Mouse (Mus musculus) erythroblast, adult 5-6 weeks (primary cell): Measurements from ENCODE around the gene Apaf1. TPM values are rescaled to one million over a fixed set of nuclear protein-coding genes. Genes with fewer than 3 reads are reported as not detected.

ENCODE experiments used
- ATAC-seq: replicated peaks from 2 replicates; pipeline ENCODE4 v1.8.0; 2016; ENCODE audit warnings: moderate number of reproducible peaks, mild to moderate bottlenecking, moderate TSS enrichment, inconsistent platforms; ENCODE audit not compliant: poor library complexity, low FRiP score, severe bottlenecking
- total RNA-seq, 2 experiments: library from RNA; stranded (forward) in 1 of 2; stranded (reverse) in 1 of 2; fragments of 150-400 nt in 1 of 2; fragments of 200-764, 138-1000 nt in 1 of 2; gene quantifications; 2 replicates each; pipeline versions ENCODE4 v1.2.3 to v1.2.4; 2015 to 2017; ENCODE audit warnings: low replicate concordance in 2 of 2

The Apaf1 gene
- total RNA-seq, 2 experiments from 2014 or later = 17.1 to 22.7 TPM

- no peak for ATAC-seq
These were observed 10.2 kb upstream of the Apaf1 start for GRCm38 (mm10) chr10:91092812-91093211.

- ATAC-seq = 0 out of 2 replicates have a peak, but pooled peaks have one; percentile 28
These were observed 890 bp upstream of the Apaf1 start for GRCm38 (mm10) chr10:91083393-91083927.

- peak; percentile 48 for ATAC-seq
These were observed 537 bp downstream of the Apaf1 start for GRCm38 (mm10) chr10:91081959-91082507.

- no peak for ATAC-seq
These were observed 2.0 kb downstream of the Apaf1 start for GRCm38 (mm10) chr10:91080540-91080939.

GRCm38 (mm10) chr10:91076667-91077066, 5.9 kb downstream of the Apaf1 start:
- no peak for ATAC-seq

GRCm38 (mm10) chr10:91073345-91073744, 9.2 kb downstream of the Apaf1 start:
- no peak for ATAC-seq

- ATAC-seq = no peak
These were observed 10.8 kb downstream of the Apaf1 start for GRCm38 (mm10) chr10:91071768-91072167.

GRCm38 (mm10) chr10:91062355-91062754, 20.2 kb downstream of the Apaf1 start:
- ATAC-seq = no peak

- ATAC-seq = peak; percentile 91
These were observed 21.8 kb downstream of the Apaf1 start for GRCm38 (mm10) chr10:91060742-91061141.

- no peak for ATAC-seq
These were observed 29.8 kb downstream of the Apaf1 start for GRCm38 (mm10) chr10:91052734-91053133.

- no peak for ATAC-seq
These were observed 31.4 kb downstream of the Apaf1 start for GRCm38 (mm10) chr10:91051156-91051555.

- ATAC-seq = no peak
These were observed 32.9 kb downstream of the Apaf1 start for GRCm38 (mm10) chr10:91049696-91050095.

- ATAC-seq = peak; percentile 77
These were observed 48.6 kb downstream of the Apaf1 start for GRCm38 (mm10) chr10:91033942-91034341.

- peak; percentile 78 for ATAC-seq
These were observed 50.2 kb downstream of the Apaf1 start for GRCm38 (mm10) chr10:91032399-91032798.

- ATAC-seq = no peak
These were observed 51.4 kb downstream of the Apaf1 start for GRCm38 (mm10) chr10:91031176-91031575.

- no peak for ATAC-seq
These were observed 53.5 kb downstream of the Apaf1 start for GRCm38 (mm10) chr10:91029002-91029539.

GRCm38 (mm10) chr10:91027964-91028363, 54.6 kb downstream of the Apaf1 start:
- no peak for ATAC-seq

GRCm38 (mm10) chr10:91027468-91027867, 55.1 kb downstream of the Apaf1 start:
- ATAC-seq = no peak

GRCm38 (mm10) chr10:91005858-91006538, 76.6 kb downstream of the Apaf1 start:
- no peak for ATAC-seq

- no peak for ATAC-seq
These were observed 81.1 kb downstream of the Apaf1 start for GRCm38 (mm10) chr10:91001421-91001820.

GRCm38 (mm10) chr10:90999899-91000298, 82.7 kb downstream of the Apaf1 start:
- ATAC-seq = no peak
